Mouse (Mus musculus) stomach, postnatal 0 days (tissue): ENCODE measurements around the gene Tkt. TPM values are rescaled to one million over a fixed set of nuclear protein-coding genes. Genes with fewer than 3 reads are reported as not detected.

ENCODE experiments used
- ATAC-seq: fragments of 200-750 bp; cut with Nextera tagmentation; 2 replicates; pipeline ENCODE4 v1.8.0; 2017; ENCODE audit not compliant: low FRiP score, low TSS enrichment
- DNase-seq: peaks from one replicate; pipeline ENCODE4 v3.0.0-alpha.2; 2016; ENCODE audit warnings: low spot score
- H3K27ac ChIP-seq: fragments of 300-500 bp; sonication (generic); replicated peaks from 2 replicates; pipeline ENCODE4 v1.5.1; 2014; ENCODE audit warnings: mild to moderate bottlenecking, control low read depth
- H3K27me3 ChIP-seq: fragments of 300-500 bp; sonication (generic); 2 replicates; pipeline ENCODE4 v1.6.1; 2014; ENCODE audit warnings: low read length; ENCODE audit not compliant: control insufficient read depth, insufficient read depth
- H3K36me3 ChIP-seq: fragments of 300-500 bp; sonication (generic); 2 replicates; pipeline ENCODE4 v1.6.1; 2014; ENCODE audit warnings: low read length, mixed read lengths; ENCODE audit not compliant: control insufficient read depth, insufficient read depth
- H3K4me1 ChIP-seq: fragments of 300-500 bp; sonication (generic); replicated peaks from 2 replicates; pipeline ENCODE4 v1.6.1; 2014; ENCODE audit warnings: antibody characterized with exemption; ENCODE audit not compliant: control insufficient read depth, insufficient read depth
- H3K4me2 ChIP-seq: fragments of 300-500 bp; sonication (generic); replicated peaks from 2 replicates; pipeline ENCODE4 v1.6.1; 2014; ENCODE audit warnings: low read depth, mild to moderate bottlenecking, control low read depth, moderate library complexity
- H3K4me3 ChIP-seq: fragments of 300-500 bp; sonication (generic); 2 replicates; pipeline ENCODE4 v1.5.1; 2014; ENCODE audit warnings: low read depth, low read length, control low read depth
- H3K9ac ChIP-seq: fragments of 300-500 bp; sonication (generic); 2 replicates; pipeline ENCODE4 v1.6.1; 2014; ENCODE audit warnings: mild to moderate bottlenecking, low read length, control low read depth, mixed read lengths
- H3K9me3 ChIP-seq: fragments of 300-500 bp; sonication (generic); 2 replicates; pipeline ENCODE4 v1.6.1; 2016; ENCODE audit warnings: low read length; ENCODE audit not compliant: control insufficient read depth
- CTCF ChIP-seq: IDR thresholded peaks from 2 replicates; pipeline ENCODE4 v1.5.1; 2016; ENCODE audit warnings: antibody characterized with exemption, low read depth, mild to moderate bottlenecking, moderate library complexity
- EP300 ChIP-seq: optimal IDR thresholded peaks from 2 replicates; pipeline ENCODE3; 2016; ENCODE audit warnings: antibody characterized with exemption
- WGBS: fragments of 180-500 bp; shearing (Covaris S2); extraction: QIAGEN DNeasy Blood & Tissue Kit; methylation state at CpG from one replicate; pipeline ENCODE4 v1.1.7; 2014; 5-methylcytosine and 5-hydroxymethylcytosine counted together
- polyA plus RNA-seq: library from polyadenylated mRNA; unstranded; fragments of >200 nt; fragmentation: Nextera tagmentation; extraction: Ambion mirVana; gene quantifications from 2 replicates; pipeline ENCODE4 v1.2.1, GENCODE M21; 2015

Tkt gene
- 200 and 202 TPM in 2 replicates for polyA plus RNA-seq

DNA sequence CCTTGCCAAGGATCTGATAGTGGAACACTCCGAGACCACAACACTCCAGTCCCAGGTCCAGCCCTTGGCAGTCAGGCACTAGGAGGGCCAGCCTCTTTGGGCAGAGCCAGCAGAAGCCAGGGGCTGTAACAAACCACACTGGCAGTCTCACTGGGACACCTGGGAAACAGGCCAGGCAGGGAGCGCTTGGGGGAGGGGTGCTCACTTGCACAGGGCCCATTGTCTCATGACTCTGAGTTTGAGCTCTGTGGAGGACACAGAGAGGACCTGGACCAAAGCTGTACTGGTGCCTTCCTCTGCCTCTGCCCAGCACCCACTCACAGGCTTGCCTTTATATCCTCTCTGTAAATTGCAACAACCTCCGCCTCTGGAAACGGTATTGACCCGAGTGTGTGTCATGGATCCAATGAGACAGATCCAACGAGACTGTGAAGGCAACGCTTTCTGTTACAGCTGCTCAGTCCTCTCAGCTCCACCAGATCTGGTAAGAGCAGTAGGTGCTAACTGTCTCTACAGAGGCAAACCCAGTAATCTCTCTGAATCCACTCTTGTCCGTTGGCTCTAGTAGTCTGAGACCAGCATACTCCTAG is at the start of gene Tkt:
Gene Tkt (plus strand): TSS at position 229 of the 590 bp plus-strand sequence.
- peak within 1 kb of the TSS; percentile 78 for H3K4me3 ChIP-seq
- TF ChIP-seq CTCF, result no peak
- no peak for TF ChIP-seq EP300
- H3K27ac ChIP-seq, result peak within 1 kb of the TSS; percentile 97
- peak within 1 kb of the TSS; percentile 88 for H3K4me2 ChIP-seq
- H3K9ac ChIP-seq, result peak within 1 kb of the TSS; percentile 90
- ATAC-seq, result peak; percentile 39
- H3K36me3 ChIP-seq, result no peaks in the 10 kb centered on the region
- WGBS, result 27% methylated on average over 8 of the region's 8 CpGs
- H3K9me3 ChIP-seq, result no peaks in the 10 kb centered on the region
- peak; percentile 80 for DNase-seq
- H3K27me3 ChIP-seq, result no peaks in the 10 kb centered on the region
- H3K4me1 ChIP-seq, result no peaks in the 10 kb centered on the region; the same call in 1 of the 2 replicates

- no peak for DNase-seq
- H3K9me3 ChIP-seq, result no peaks in the 10 kb centered on the region
- ATAC-seq, result no peak
- no peak overlapping the region for H3K27ac ChIP-seq
- H3K4me1 ChIP-seq, result no peaks in the 10 kb centered on the region
- H3K9ac ChIP-seq, result no peak overlapping the region
- no peak for TF ChIP-seq EP300
- TF ChIP-seq CTCF, result no peak
- no peaks in the 10 kb centered on the region for H3K27me3 ChIP-seq
- peaks cover 16% of the 10 kb centered on the region for H3K36me3 ChIP-seq
- H3K4me3 ChIP-seq, result no peak overlapping the region
- H3K4me2 ChIP-seq, result no peak overlapping the region
- WGBS, result 93% methylated on average over 5 of the region's 5 CpGs
Observed at GRCm38 (mm10) chr14:30504990-30505389, 43.2 kb upstream of the Tkt start.

DNA sequence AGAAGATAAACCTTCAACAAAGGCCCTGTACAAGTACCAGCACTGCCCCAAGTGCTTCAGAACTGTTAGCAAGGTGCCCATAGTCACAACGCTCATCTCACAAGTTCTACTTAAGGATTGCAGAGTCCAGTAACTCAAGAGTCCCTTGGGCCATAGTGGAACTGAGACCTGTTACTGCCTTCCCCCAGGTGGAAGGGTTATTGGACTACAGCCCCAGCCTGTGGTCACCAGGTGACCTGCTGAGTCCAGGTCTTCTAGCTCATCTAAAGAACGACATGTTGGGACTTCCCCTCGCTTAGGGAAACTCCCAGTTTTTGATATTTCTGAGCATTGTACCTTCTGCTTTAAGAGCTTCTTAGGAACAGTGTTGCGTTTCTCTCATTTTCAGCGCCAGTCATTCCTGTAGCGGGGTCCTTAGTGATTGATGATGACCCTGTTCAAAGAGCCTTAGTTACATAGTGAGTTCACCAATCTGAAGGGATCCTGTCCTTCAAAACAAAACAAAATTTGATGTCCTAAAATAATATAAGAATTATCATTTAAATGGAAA is 37.9 kb upstream of the Tkt start:
- DNase-seq, result no peak
- 88% methylated on average over 6 of the region's 6 CpGs for WGBS
- Histone ChIP-seq H3K9me3 (no peaks in the 10 kb centered on the region), H3K27ac (no peak overlapping the region), H3K4me3 (no peak overlapping the region), H3K4me2 (no peak overlapping the region), H3K27me3 (no peaks in the 10 kb centered on the region), H3K9ac (no peak overlapping the region), H3K4me1 (no peaks in the 10 kb centered on the region), H3K36me3 (peaks cover 24% of the 10 kb centered on the region)
- ATAC-seq, result no peak
- TF ChIP-seq CTCF, result no peak
- no peak for TF ChIP-seq EP300

- no peaks in the 10 kb centered on the region for H3K4me1 ChIP-seq
- H3K27me3 ChIP-seq, result no peaks in the 10 kb centered on the region
- ATAC-seq (no peak), DNase-seq (no peak)
- no peak overlapping the region for H3K4me2 ChIP-seq
- no peaks in the 10 kb centered on the region for H3K9me3 ChIP-seq
- TF ChIP-seq CTCF (no peak), EP300 (no peak)
- H3K36me3 ChIP-seq, result peaks cover 11% of the 10 kb centered on the region
- 72% methylated on average over 5 of the region's 5 CpGs for WGBS
- H3K9ac ChIP-seq, result no peak overlapping the region
- no peak overlapping the region for H3K4me3 ChIP-seq
- H3K27ac ChIP-seq, result no peak overlapping the region
Observed at GRCm38 (mm10) chr14:30512896-30513295, 35.3 kb upstream of the Tkt start.

DNA sequence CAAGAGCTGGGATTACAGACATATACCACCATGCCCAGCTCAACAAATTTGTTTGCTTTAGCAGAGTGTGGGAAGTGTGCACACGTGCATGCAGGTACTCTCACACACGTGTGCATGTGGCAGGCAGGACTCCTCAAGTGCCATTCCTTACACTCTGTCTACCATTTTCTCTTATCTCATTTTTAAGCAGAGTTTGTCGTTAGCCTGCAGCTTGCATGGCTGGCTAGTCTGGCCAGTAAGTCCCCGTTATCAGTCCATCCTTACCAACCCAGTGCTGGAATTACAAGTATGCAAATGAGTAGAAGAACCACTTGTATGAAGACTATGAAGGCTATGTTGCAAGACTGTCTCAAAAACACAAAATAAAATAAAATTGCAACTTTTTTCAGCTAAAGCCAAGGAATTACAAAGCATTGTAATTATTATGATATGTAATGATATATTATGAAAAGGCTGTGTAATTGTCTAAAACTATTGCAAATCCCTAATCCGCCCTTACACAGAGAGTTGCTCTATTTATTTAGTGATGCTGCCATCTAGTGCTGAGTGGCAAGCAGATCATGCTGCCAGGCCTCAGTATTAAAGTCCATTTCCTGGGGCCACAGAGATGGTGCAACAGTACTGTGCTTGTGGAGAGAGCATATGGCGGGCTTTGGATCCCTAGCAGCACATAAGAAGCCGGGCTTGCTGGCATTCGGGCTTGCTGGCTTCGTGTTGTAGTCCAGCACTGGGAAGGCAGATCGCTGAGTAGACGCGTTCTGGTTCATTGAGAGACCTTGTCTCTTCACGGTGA is 32.0 kb upstream of the Tkt start:
- Histone ChIP-seq H3K4me3 (no peak overlapping the region), H3K27ac (no peak overlapping the region), H3K27me3 (no peaks in the 10 kb centered on the region), H3K4me1 (no peaks in the 10 kb centered on the region), H3K4me2 (no peak overlapping the region), H3K36me3 (peaks cover 11% of the 10 kb centered on the region), H3K9ac (no peak overlapping the region), H3K9me3 (no peaks in the 10 kb centered on the region)
- no peak for DNase-seq
- TF ChIP-seq CTCF (peak; percentile 81), EP300 (no peak)
- 80% methylated on average over 13 of the region's 13 CpGs for WGBS
- peak; percentile 74 for ATAC-seq

DNA sequence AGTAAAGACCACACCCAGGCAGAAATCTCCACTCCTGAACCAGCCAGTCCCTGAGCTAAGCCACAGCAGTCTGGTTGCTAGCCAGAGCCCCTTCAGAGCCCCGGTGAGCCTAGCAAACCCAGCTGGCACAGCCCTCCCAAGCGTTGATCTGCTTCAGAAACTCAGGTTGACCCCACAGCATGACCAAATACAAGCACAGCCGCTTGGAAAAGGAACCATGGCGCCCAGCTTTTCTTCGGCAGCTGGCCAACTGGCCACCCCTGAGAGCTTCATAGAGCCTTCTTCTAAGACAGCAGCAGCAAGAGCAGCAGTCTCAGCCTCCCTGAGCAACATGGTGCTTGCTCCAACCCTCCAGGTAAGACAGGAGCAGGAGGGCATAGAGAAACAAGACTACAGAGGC is 28.8 kb upstream of the Tkt start:
- Histone ChIP-seq H3K4me1 (no peaks in the 10 kb centered on the region), H3K9ac (no peak overlapping the region), H3K9me3 (no peaks in the 10 kb centered on the region), H3K27me3 (no peaks in the 10 kb centered on the region), H3K4me3 (no peak overlapping the region), H3K4me2 (no peak overlapping the region), H3K36me3 (peaks cover 30% of the 10 kb centered on the region), H3K27ac (no peak overlapping the region)
- WGBS, result 89% methylated on average over 5 of the region's 5 CpGs
- ATAC-seq (no peak), DNase-seq (no peak)
- TF ChIP-seq EP300 (no peak), CTCF (no peak)
